Mouse (Mus musculus) olfactory bulb, adult 2 months (tissue): ENCODE data around the gene Mast4.

Experiments
- CTCF ChIP-seq: fragments of 200-500 bp; IDR thresholded peaks from 2 replicates; pipeline ENCODE4 v1.5.1; 2012; ENCODE audit warnings: low read depth, mild to moderate bottlenecking, low read length, moderate library complexity; ENCODE audit not compliant: insufficient read depth
- POLR2A ChIP-seq: fragments of 200-500 bp; IDR thresholded peaks from 2 replicates; pipeline ENCODE4 v1.6.1; 2012; ENCODE audit warnings: mild to moderate bottlenecking, low read depth, low read length, moderate library complexity; ENCODE audit not compliant: insufficient read depth

GRCm38 (mm10) chr13:103141304-103141703, 193.0 kb downstream of the Mast4 start:
- TF ChIP-seq CTCF (no peak), POLR2A (no peak)
